Mouse (Mus musculus) ES-E14 (cell line): ENCODE measurements around the gene Csrp1. TPM values are rescaled to one million over a fixed set of nuclear protein-coding genes. Genes with fewer than 3 reads are reported as not detected.

Source experiments
- DNase-seq: peaks from one replicate; pipeline ENCODE4 v3.0.0-alpha.2; 2013; ENCODE audit warnings: low read depth, low spot score
- H3K27ac ChIP-seq: 2 replicates; pipeline ENCODE4 v1.5.1; 2012; ENCODE audit warnings: low read depth, mild to moderate bottlenecking, low read length, moderate library complexity, mixed read lengths; ENCODE audit not compliant: poor library complexity, insufficient read depth, severe bottlenecking
- H3K36me3 ChIP-seq: 2 replicates; pipeline ENCODE4 v1.6.1; 2012; ENCODE audit warnings: mild to moderate bottlenecking, low read length, moderate library complexity, mixed read lengths; ENCODE audit not compliant: control insufficient read depth, poor library complexity, insufficient read depth, severe bottlenecking
- H3K4me1 ChIP-seq, 2 experiments: fragments of 150-350 bp in 1 of 2; sonication (generic) in 1 of 2; 2 replicates each; pipeline ENCODE4 v1.6.1; 2012; ENCODE audit warnings: low read length in 2 of 2, mild to moderate bottlenecking in 1 of 2, mixed read lengths in 1 of 2; ENCODE audit not compliant: control insufficient read depth in 2 of 2, insufficient read depth in 2 of 2, poor library complexity in 1 of 2
- H3K4me3 ChIP-seq, 2 experiments: fragments of 150-350 bp in 1 of 2; sonication (generic) in 1 of 2; 2 replicates each; pipeline ENCODE4 v1.5.1; 2012; ENCODE audit warnings: low read length in 2 of 2, low read depth in 1 of 2, mild to moderate bottlenecking in 1 of 2, mixed read lengths in 1 of 2; ENCODE audit not compliant: insufficient read depth in 1 of 2, poor library complexity in 1 of 2, severe bottlenecking in 1 of 2
- H3K9ac ChIP-seq: 2 replicates; pipeline ENCODE4 v1.6.1; 2012; ENCODE audit warnings: low read depth, mild to moderate bottlenecking, low read length, mixed read lengths; ENCODE audit not compliant: poor library complexity, insufficient read depth, severe bottlenecking
- H3K9me3 ChIP-seq: fragments of 150-350 bp; sonication (generic); 2 replicates; pipeline ENCODE4 v1.6.1; 2012; ENCODE audit warnings: low read depth, mild to moderate bottlenecking, low read length; ENCODE audit not compliant: control insufficient read depth, insufficient read depth
- CHD2 ChIP-seq: IDR thresholded peaks from 2 replicates; pipeline ENCODE4 v1.6.1; 2014; ENCODE audit warnings: mild to moderate bottlenecking, low read depth, low read length, inconsistent platforms
- HCFC1 ChIP-seq: IDR thresholded peaks from 2 replicates; pipeline ENCODE4 v1.6.1; 2012; ENCODE audit warnings: low read length, inconsistent platforms, borderline replicate concordance; ENCODE audit not compliant: insufficient read depth
- MAFK ChIP-seq: IDR thresholded peaks from 2 replicates; pipeline ENCODE4 v1.6.1; 2014; ENCODE audit warnings: mild to moderate bottlenecking, low read depth, low read length, inconsistent platforms; ENCODE audit not compliant: insufficient read depth
- ZC3H11A ChIP-seq: IDR thresholded peaks from 2 replicates; pipeline ENCODE4 v1.6.1; 2012; ENCODE audit warnings: low read depth, mild to moderate bottlenecking, inconsistent platforms, low read length, borderline replicate concordance
- ZNF384 ChIP-seq: IDR thresholded peaks from 2 replicates; pipeline ENCODE4 v1.6.1; 2012; ENCODE audit warnings: low read depth, low read length, inconsistent platforms
- in situ Hi-C, 2 experiments: fragments of 600-800 bp; cut with MboI; formaldehyde crosslinking; loops; one replicate each; pipeline ENCODE4 v1.15.1; 2025; ENCODE audit warnings: low sequenced_read_pairs in 2 of 2, inconsistent platforms in 1 of 2; ENCODE audit not compliant: unreplicated experiment in 2 of 2
- total RNA-seq: library from RNA; depleted of rRNA; stranded (reverse); fragments of 300-350 nt; gene quantifications from 2 replicates; pipeline ENCODE4 v1.2.3, GENCODE M21; 2012

Csrp1 gene
- total RNA-seq, 1 experiment = 131 TPM

- Histone ChIP-seq H3K9ac (peak overlapping the region; percentile 80), H3K9me3 (no peaks in the 10 kb centered on the region), H3K27ac (no peak overlapping the region), H3K4me1 (no peaks in the 10 kb centered on the region; a peak in 1 of 4 replicates), H3K36me3 (no peaks in the 10 kb centered on the region), H3K4me3 (peak overlapping the region; percentile 76 to 84)
- in situ Hi-C loops = no loop called here
- TF ChIP-seq ZNF384 = no peak
- TF ChIP-seq CHD2 = peak; percentile 85
- TF ChIP-seq ZC3H11A = no peak
- no peak for TF ChIP-seq HCFC1
- no peak for TF ChIP-seq MAFK
- DNase-seq = no peak
Observed at GRCm38 (mm10) chr1:135708369-135708768, 11.5 kb upstream of the Csrp1 start.

DNA sequence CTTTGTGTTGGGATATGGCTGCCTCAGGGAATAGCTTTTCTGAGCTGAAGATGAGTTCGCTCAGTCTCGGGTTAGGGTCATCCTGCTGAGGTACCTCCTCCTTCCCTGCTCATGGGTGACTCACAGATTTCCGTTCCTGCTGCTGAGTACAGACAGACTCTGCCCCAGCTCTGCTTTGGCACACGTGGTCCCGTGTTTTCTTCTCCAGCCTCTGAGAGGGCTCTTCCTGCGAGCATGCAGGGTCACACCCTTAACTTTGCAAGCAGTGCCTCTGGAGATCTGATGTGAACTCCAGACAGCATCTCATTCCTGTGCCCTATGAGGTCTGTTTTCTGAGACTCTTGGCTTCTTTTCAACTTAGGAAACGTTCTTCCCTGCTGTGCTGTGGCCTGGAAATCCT, 8.7 kb upstream of the Csrp1 start:
- peaks cover 6 to 10% of the 10 kb centered on the region in 2 experiments for H3K4me1 ChIP-seq
- H3K9ac ChIP-seq = no peak overlapping the region
- in situ Hi-C loops = no loop called here
- H3K9me3 ChIP-seq = no peaks in the 10 kb centered on the region
- H3K36me3 ChIP-seq = no peaks in the 10 kb centered on the region
- no peak for TF ChIP-seq ZNF384
- no peak for TF ChIP-seq MAFK
- TF ChIP-seq CHD2 = no peak
- no peak for TF ChIP-seq HCFC1
- no peak for TF ChIP-seq ZC3H11A
- H3K27ac ChIP-seq = no peak overlapping the region
- DNase-seq = no peak
- no peak overlapping the region for H3K4me3 ChIP-seq

GRCm38 (mm10) chr1:135714028-135714815, 5.6 kb upstream of the Csrp1 start:
- TF ChIP-seq CHD2 (no peak), MAFK (no peak), ZC3H11A (no peak), ZNF384 (no peak), HCFC1 (no peak)
- DNase-seq = no peak
- in situ Hi-C loops = no loop called here
- no peaks in the 10 kb centered on the region for H3K9me3 ChIP-seq
- no peak overlapping the region for H3K9ac ChIP-seq
- no peak overlapping the region for H3K4me3 ChIP-seq
- no peaks in the 10 kb centered on the region for H3K36me3 ChIP-seq
- H3K4me1 ChIP-seq = peaks cover 6 to 10% of the 10 kb centered on the region in 2 experiments
- H3K27ac ChIP-seq = peak overlapping the region; percentile 18

DNA sequence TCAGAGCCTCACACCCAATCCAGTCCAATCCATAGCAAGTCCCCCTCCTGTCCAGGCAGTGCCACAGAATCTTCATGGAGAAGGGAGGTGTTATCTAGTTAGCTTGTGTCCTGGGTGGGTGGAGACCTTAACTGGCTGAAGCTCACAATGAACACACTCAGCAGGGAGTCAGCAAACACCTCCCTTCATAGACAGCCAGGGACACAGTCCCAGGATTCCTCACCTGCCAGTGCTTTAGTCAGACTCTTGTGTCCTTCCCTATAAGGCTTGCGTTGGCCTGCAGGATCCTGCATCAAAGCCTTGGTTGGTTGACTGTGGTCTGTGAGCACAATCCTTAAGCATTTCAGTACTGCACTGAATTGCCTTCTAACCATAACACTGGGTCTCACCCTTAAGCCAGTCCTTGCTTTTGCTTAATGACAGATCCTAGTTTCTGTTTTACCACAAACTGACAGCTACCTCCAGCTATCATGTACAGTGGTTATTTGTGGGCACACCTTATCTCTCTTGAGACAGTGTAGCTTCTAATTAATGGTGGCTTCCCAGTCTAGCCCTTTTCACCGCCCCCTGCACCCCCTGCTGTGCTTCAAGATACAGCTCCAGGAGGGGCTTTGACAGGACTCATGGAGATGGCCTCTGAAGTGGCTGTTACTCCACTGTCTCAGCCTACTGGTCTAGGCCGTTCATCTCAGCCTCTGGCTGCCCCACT, 4.8 kb upstream of the Csrp1 start:
- Histone ChIP-seq H3K36me3 (no peaks in the 10 kb centered on the region), H3K9me3 (no peaks in the 10 kb centered on the region), H3K4me3 (no peak overlapping the region), H3K9ac (no peak overlapping the region), H3K27ac (no peak overlapping the region), H3K4me1 (peaks cover 6 to 14% of the 10 kb centered on the region in 2 experiments)
- TF ChIP-seq MAFK = no peak
- TF ChIP-seq ZNF384 = no peak
- no peak for TF ChIP-seq ZC3H11A
- no peak for TF ChIP-seq HCFC1
- no peak for TF ChIP-seq CHD2
- in situ Hi-C loops = no loop called here
- peak; percentile 72 for DNase-seq
